Mouse (Mus musculus) 3134 (cell line): Measurements from ENCODE around the gene Pdgfb.

Experiments used
- DNase-seq: peaks from one replicate; pipeline ENCODE4 v3.0.0-alpha.2; 2011; ENCODE audit warnings: low spot score; ENCODE audit not compliant: insufficient read length; ENCODE audit errors: extremely low read depth

Gene Pdgfb

GRCm38 (mm10) chr15:80035341-80035885 is 20.6 kb upstream of the Pdgfb start:
- DNase-seq: no peak

- DNase-seq: no peak
Measured at GRCm38 (mm10) chr15:80034913-80035312, 20.1 kb upstream of the Pdgfb start.

- no peak for DNase-seq
Measured at GRCm38 (mm10) chr15:80034366-80034765, 19.6 kb upstream of the Pdgfb start.

- no peak for DNase-seq
Measured at GRCm38 (mm10) chr15:80031133-80031532, 16.4 kb upstream of the Pdgfb start.

GRCm38 (mm10) chr15:80030399-80030798 is 15.6 kb upstream of the Pdgfb start:
- no peak for DNase-seq

- DNase-seq: no peak
Measured at GRCm38 (mm10) chr15:80028862-80029261, 14.1 kb upstream of the Pdgfb start.

GRCm38 (mm10) chr15:80026689-80027353 is 12.0 kb upstream of the Pdgfb start:
- no peak for DNase-seq

- DNase-seq: no peak
Measured at GRCm38 (mm10) chr15:80026061-80026460, 11.3 kb upstream of the Pdgfb start.

GRCm38 (mm10) chr15:80025615-80026014 is 10.8 kb upstream of the Pdgfb start:
- peak; percentile 35 for DNase-seq

GRCm38 (mm10) chr15:80024331-80025313 is 9.8 kb upstream of the Pdgfb start:
- peak; percentile 82 for DNase-seq

- DNase-seq: no peak
Measured at GRCm38 (mm10) chr15:80020516-80020915, 5.7 kb upstream of the Pdgfb start.

GRCm38 (mm10) chr15:80019625-80020024 is 4.8 kb upstream of the Pdgfb start:
- no peak for DNase-seq

GRCm38 (mm10) chr15:80019220-80019619 is 4.4 kb upstream of the Pdgfb start:
- DNase-seq: no peak

- no peak for DNase-seq
Measured at GRCm38 (mm10) chr15:80016563-80017301, 2.0 kb upstream of the Pdgfb start.

GRCm38 (mm10) chr15:80015211-80015952 is 605 bp upstream of the Pdgfb start:
- DNase-seq: no peak

- DNase-seq: no peak
Measured at GRCm38 (mm10) chr15:80014031-80014320, 801 bp downstream of the Pdgfb start.

GRCm38 (mm10) chr15:80013256-80014030 is 1.3 kb downstream of the Pdgfb start:
- DNase-seq: peak; percentile 43

GRCm38 (mm10) chr15:80012527-80013201 is 2.1 kb downstream of the Pdgfb start:
- peak; percentile 60 for DNase-seq
